Mouse (Mus musculus) olfactory bulb, adult 2 months (tissue): ENCODE data around the gene Cfap43.

Source experiments
- CTCF ChIP-seq: fragments of 200-500 bp; IDR thresholded peaks from 2 replicates; pipeline ENCODE4 v1.5.1; 2012; ENCODE audit warnings: low read depth, mild to moderate bottlenecking, low read length, moderate library complexity; ENCODE audit not compliant: insufficient read depth
- POLR2A ChIP-seq: fragments of 200-500 bp; IDR thresholded peaks from 2 replicates; pipeline ENCODE4 v1.6.1; 2012; ENCODE audit warnings: mild to moderate bottlenecking, low read depth, low read length, moderate library complexity; ENCODE audit not compliant: insufficient read depth

DNA sequence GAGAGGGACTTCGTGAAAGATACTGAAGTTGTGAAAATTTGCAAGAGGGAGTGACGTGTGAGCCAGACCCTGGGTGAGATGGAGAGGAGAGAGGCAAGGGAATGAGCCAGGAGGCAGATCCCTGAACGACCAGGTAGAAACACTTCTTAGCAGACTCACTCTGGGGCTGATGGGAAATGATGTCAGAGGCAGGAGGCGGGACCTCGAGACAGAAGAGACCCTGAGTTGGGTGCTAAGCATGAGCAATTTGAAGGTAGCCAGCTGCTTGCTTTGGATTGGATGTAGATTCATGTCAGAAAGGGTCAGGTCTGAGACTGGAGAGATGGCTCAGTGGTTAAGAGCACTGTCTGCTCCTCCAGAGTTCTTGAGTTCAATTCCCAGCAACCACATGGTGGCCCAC is 104.4 kb downstream of the Cfap43 start:
- TF ChIP-seq CTCF (no peak), POLR2A (no peak)
